Mouse (Mus musculus) gastrocnemius, postnatal 14 days (tissue): ENCODE data around the gene R3hdm1. TPM values are rescaled to one million over a fixed set of nuclear protein-coding genes. Genes with fewer than 3 reads are reported as not detected.
"Not testable (repeated sequence)": the region's sequence is repeated elsewhere in the genome, so short reads cannot be mapped to it uniquely, and the experiment has no call there.

Source experiments
- DNase-seq: peaks from one replicate; pipeline ENCODE4 v3.0.0; 2021; ENCODE audit warnings: mixed read lengths
- intact Hi-C: fragments of 180-260 bp; cut with DNase I; formaldehyde crosslinking; loops from one replicate; pipeline ENCODE4 v1.15.1; 2025; ENCODE audit warnings: low total_unique reads
- total RNA-seq, 2 experiments: library from RNA; stranded (reverse); gene quantifications; 2 replicates each; pipeline ENCODE4 v1.2.3; 2021

Gene R3hdm1
- total RNA-seq, 2 experiments from 2014 or later, result 44.9 to 57.4 TPM

DNA sequence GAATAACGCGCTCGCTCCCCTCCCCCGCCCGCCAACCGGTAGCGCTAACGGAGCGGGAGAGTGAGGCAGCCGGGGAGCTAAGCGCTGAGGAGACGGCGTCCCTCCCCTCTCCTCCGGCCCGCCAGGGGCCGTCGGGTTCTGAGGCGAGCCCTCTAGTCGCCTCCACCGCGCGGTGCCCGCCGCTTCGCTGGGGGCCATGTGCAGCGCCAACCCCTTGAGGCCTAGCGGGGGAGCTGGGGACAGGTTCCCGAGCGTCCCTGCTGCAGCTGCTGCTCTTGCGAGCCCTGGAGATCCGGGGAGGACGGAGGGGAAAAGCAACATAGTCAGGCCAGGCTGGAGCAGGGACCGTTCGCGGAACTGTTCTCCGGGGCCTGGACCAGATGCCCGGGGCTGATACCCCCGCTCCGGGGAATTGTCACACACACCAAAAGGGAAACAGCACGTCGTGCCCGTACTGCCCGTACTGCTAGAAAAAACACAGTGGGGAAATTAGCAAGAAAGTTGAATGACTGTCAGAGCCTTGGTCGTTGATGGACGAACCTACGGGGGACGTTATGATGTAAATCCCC is 503 bp downstream of the R3hdm1 start:
- intact Hi-C loops, result no loop called here
- no peak for DNase-seq

DNA sequence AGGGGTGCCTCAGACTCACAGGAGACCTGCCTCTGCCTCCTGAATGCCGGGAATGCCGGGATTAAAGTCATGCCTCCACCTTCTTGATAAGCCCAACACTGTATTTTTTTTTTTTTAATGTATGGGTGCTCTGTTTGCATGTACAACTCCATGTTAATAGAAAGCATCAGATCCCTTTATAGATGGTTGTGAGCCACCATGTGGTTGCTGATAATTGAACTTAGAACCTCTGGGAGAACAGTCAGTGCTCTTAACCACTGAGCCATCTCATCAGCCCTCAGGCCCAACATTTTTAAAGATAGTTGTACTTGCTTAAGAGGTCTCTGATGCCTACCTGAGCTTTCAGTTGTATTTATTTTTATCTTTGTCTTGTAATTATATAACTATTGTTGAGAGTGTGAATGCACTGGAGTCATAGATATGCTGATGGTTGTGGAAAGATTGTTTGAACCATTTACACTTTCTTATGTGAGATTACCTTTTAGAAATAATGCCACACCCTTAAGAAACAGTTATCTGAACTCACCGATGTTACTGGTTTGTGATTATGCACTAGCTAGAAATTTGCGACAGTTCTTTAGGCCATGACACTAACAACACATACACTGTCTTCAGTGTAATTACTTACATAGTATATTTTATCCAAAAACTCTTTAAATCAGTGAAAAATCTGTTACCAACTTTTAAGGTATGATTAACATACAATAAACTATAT is 18.0 kb downstream of the R3hdm1 start:
- no peak for DNase-seq
- intact Hi-C loops, result no loop called here

DNA sequence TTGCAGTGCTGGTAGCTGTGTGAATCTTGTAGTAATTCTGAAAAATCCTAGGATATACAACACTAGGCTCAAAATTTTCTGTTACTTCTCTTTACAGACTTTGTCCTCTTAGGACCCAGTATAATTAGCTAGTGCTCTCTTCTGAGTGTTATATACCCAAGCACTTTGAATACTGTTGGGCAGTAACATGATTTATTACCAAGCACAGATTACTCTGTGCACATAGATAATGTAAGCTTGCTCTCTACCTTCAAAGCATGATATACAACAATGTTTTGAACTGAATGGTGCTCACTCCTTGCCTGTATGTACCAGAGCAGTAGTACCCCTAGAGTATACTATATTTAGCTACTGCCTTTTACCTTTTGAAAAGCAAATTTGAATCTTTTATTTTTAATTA is 33.1 kb downstream of the R3hdm1 start:
- DNase-seq, intact Hi-C loops: not testable (repeated sequence)

DNA sequence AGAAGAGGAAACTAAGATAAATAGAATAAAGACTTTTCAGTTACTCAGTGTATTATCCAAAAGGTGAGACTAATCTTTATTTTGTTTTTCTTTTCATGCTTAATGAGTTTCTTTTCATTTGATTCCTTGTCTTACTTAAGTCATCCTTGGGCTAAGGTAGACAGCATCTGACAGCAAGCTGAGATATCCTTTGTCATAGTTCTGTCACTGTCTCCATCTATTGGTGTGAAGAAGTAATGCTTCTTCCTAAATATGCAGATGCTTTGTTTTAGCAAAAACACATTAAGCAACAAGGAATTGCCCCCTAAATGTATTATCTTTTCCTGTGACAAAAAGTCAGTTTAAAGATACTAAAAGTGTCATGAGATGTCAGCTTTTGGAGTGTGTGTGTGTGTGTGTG is 37.9 kb downstream of the R3hdm1 start:
- intact Hi-C loops, result loop anchor here (10.0 kb wide), 1 partner anchor 196 kb away; no protein-coding TSS in a partner anchor
- DNase-seq, result no peak

DNA sequence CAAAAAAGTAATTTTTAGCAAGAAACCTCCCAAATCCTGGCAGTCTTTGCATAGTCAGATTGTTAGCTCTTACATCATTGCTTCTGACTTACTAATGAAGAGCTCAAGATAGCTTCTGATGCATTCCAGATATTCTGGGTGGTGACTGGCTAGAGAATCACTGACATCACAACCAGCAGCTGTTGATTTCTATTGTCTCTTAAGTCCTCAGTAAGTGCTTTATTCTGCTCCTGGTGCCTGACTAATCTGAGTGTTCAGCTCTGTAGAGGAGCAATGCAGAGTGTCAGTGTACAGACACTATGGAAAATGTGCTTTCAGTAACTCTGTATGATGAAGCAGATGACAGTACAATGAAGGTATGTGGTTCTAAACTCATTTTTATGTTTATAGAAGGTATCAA is 38.6 kb downstream of the R3hdm1 start:
- intact Hi-C loops, result loop anchor here (10.0 kb wide), 1 partner anchor 197 kb away; no protein-coding TSS in a partner anchor

DNA sequence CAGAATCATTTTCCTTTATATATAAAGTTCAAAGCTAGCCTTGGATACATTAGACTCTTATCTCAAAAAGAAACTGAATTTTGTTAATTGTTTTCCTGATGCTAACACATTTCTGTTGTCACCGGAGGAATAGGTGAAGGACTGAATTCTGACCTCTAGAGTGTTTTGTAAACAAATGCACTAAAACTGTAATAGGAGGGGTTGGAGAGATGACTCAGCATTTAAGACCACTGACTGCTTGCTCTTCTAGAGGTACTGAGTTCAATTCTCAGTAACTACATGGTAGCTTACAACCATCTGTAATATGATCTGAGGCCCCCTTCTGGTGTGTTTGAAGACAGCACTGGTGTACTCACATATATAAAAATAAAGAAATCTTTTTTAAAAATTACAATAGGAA is 63.9 kb downstream of the R3hdm1 start:
- intact Hi-C loops, result no loop called here
- no peak for DNase-seq

More for the DNA sequence above, 38.6 kb downstream of the R3hdm1 start:
- no peak for DNase-seq

DNA sequence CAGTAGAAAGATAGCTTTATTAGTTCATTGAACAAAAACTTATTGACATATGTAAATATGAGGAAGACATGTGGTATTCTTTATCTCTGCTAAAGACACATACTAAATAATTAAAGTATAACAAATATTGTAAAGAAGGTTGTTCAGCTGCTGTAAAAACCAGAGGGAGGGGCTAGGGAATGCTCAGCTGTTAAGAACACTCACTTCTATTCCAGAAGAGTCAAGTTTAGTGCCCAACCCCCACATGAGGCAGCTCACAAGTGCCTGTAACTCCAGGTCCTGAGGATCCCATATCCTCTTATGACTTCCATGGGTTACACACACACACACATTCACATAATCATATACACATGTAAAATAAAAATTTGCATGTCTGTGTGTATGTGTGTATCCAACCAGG is 67.0 kb downstream of the R3hdm1 start:
- intact Hi-C loops, result no loop called here
- no peak for DNase-seq

DNA sequence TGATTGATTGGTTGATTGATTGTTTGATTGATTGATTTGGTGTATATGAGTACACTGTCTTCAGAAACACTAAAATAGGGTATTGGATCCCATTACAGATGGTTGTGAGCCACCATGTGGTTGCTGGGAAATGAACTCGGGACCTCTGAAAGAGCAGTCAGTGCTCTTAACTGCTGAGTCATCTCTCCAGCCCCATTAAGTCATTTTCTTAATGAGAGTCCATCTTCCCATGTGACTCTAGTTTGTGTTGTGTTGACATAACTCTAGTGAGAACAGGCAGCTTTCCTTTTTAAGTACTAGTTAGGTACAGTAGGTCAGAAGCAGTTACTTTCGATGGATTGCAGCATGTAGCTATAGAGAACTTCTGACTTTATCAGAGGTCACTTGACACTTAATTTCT is 88.3 kb downstream of the R3hdm1 start:
- DNase-seq, result no peak
- intact Hi-C loops, result no loop called here

DNA sequence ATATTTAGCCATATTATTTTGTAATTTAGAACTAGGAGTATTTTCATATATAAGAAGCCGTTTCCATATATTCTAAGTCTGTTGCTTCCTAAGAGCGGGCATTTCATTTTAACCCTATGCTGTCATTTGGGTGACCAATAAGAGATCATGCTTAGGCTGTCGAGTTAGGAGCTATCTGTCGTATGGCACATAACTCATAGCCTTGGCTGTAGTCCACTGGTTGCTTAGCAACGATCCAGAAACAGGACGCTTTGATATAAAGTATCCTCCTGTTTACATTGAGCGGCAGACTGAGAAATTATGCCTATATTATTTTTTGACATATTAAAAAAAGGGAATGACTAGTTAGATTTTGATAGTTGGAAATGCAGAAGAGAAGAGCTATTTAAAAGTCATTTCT is 89.3 kb downstream of the R3hdm1 start:
- intact Hi-C loops, result no loop called here
- DNase-seq, result no peak

DNA sequence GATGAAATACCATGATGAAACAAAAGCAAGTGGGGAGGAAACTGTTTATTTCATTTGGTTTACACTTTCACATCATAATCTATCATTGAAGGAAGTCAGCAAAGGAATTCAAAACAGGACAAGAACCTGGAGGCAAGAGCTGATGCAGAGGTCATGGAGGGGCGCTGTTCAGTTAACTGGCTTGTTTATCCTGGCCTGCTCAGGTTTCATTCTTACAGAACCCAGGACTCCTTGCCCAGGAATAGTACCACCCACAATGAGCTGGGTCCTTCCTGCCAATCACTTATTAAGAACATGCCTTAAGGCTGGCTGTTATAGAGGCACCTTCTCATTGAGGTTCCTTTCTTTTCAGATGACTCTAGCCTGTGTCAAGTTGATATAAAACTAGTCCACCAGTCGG is 90.9 kb downstream of the R3hdm1 start:
- DNase-seq, result no peak
- intact Hi-C loops, result no loop called here

DNA sequence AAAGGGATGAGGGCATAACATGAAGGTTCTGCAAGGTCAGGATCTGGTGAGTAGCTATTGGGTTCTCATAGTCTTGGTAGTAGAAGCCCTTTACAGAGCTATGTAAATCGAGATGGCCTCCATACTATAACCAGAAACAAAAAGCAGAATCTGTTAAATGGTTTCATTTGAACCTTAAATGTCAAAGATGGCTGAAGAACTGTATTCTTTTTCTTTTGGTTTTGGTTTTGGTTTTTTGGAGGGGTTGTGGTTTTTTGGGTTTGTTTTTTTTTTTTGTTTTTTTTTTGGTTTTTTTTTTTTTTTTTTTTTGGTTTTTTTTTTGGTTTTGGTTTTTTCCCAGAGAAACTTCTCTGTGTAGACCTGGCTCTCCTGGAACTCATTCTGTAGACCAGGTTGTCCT is 94.3 kb downstream of the R3hdm1 start:
- intact Hi-C loops, result no loop called here
- DNase-seq, result no peak

DNA sequence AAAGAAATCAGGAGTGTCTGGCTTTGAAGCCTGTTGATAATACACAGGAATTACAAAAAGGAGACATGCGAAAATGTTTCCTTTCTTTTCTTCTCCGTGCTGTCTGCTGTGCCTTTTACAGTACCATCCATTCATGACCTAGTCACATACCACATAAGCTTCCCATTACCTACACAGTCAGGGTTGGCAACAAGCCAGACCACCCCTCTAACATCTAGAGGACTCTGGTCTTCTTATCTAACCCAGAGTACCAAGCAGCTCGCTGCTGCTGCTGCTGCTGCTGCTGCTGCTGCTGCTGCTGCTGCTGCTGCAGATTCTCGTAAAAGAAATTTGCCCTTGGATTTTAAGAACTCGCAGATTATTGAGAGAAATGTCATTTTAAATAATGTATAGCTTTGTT is 110.2 kb downstream of the R3hdm1 start:
- DNase-seq, result no peak
- intact Hi-C loops, result no loop called here

DNA sequence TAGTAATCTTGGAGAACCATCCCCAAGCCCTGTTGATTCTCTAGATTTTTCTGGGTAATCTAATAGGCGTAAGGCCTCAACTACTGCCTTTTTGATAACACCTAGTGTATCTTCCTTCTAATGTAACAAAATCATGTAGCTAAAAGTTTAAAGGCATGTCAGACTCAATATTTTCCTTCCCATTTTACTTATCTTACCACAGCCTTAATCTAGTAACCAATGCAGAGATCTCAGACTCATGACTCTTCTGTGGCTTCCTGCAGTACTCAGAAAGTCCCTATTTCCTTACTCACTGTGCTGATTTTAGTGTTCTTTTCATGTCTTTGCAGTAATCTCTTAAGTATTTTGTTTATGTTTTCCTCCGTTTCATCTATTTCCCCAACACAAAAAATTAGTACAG is 118.8 kb downstream of the R3hdm1 start:
- no peak for DNase-seq
- intact Hi-C loops, result no loop called here

DNA sequence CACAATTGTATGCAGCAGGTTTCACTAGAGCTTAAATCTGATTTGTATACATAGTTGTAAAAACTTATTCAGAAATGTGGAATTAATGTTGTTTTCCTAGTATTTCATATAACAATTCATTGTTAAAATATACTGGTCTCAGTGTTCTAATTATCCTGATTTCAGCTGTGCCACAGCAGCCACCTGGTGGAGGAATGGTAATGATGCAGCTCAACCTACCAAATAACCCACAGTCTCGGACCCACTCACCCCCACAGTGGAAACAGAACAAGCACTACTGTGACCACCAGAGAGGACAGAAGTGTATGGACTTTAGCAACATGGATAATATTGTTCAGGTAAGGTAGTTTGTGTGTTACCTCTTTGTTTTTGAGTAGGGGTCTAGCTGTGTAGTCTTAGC is 120.2 kb downstream of the R3hdm1 start:
- DNase-seq, result no peak
- intact Hi-C loops, result no loop called here

DNA sequence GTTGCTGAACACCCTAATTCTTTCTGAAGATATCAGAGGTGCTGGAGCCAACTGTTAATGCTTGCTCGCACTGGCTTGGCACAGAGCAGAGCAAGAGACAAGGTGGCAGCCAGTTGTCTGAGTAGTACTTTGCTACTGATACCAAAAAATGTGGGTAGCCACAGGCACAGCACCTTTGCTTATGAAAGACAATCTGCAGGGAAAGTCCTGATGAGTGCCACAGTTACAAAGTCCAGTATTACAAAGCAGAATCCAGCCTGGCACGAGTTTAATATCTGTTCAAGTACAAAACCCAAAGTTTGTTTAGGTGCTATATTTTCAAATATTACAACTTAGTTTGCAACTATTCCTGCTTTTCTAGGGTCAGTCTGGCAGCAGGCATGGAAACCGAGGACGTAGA is 132.1 kb downstream of the R3hdm1 start:
- DNase-seq, result no peak
- intact Hi-C loops, result no loop called here

DNA sequence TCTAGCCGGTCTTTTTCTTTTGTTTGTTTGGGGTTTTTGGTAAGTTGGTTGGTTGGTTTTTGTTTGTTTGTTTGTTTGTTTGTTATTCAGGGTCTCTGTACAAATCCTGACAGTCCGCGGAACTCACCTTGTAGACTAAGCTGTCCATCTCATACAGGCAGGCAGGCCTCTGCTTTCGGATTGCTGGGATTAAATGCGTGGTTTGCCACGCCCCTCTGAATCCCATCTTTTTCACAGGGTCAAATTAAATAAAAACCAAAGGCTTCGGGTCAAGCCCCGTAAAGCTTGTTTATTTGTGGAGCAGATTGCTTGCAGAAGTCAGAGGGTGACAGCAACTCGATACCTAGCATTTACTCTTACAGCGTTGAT is 140.5 kb downstream of the R3hdm1 start, which contains the start of gene Ubxn4:
Ubxn4 (plus strand) TSS at position 338 of the 369 bp plus-strand sequence.
- DNase-seq, result no peak
- intact Hi-C loops, result no loop called here

DNA sequence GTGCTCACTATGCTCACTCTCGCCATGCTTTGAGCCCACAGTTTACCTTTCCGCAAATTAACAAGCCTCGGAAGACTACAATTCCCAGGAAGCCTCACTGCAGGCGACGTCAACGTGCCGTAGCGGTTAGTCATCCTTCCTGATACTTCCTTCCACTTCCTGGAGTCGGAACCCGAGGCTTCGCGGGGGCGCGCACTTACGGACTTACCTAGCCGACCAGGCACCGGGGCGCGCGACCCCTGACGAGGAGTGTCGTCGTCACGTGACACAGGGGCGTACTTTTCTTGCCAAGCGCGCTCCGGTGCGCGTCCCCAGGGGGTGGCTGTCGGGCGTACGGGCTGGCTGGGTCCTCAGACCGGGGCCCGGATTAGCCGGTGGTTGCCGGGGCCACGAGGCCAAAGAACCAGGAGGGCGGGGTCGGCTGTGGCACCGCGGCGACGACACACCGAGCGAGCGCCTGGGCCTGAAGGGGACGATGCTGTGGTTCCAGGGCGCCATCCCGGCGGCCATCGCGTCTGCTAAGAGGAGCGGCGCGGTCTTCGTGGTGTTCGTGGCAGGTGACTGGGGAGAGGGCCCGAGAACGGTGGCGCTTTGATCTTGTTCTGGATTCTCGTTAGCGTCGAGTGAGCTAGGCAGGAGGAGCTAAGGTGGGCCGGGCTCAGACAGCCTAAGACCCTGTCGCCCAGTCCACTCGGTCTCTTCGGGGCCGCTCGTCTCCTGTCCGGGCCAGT is 141.1 kb downstream of the R3hdm1 start:
- peak; percentile 94 for DNase-seq
- intact Hi-C loops, result no loop called here

DNA sequence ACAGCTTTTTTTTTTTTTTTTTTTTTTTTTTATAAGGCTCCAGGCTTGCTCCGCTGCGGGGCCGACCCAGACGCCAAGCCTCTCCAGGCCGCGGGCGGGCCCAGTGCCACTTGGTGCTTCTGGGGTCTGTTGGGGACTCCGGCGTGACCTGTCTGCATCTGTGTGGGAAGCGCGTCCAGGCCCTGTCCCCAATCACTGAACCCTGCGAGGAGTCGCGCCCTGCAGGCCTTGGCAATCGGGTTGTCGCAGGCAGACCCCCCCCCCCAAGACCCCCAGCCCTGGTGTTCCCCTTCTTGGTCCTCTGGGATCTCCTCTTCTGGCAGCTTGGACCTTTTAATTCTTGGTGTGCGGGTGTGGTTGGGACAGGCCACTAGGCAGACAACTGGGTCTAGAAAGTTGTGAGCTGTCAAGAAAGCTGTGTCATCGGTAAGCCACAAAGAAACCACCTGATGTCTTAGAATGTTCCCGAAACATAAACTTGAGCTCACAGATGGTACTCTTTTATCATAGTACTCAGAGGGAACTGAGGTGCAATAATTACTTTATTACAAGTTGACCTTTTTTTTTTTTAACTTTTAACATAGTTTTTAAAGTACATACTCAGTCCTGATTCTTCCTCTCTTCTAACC is 141.7 kb downstream of the R3hdm1 start:
- intact Hi-C loops, result no loop called here
- peak; percentile 38 for DNase-seq

DNA sequence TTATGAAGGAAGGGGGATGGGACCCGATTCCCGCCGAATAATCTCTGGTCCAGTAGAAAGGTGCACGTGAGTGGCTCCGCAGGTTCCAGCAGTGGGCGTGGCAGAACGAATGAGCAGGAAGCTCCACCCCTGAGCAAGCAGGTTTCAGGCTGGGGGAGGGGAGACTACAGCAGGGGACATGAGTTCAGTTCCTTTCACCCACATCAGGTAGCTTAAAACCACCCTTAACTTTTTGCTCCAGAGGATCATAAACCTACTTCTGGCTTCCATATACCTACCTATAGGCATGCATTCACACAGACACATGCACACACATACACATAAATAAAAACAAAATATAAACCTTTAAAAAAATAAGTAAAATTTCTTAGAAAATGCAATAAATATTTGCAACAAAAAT is 164.0 kb downstream of the R3hdm1 start:
- intact Hi-C loops, DNase-seq: not testable (repeated sequence)

DNA sequence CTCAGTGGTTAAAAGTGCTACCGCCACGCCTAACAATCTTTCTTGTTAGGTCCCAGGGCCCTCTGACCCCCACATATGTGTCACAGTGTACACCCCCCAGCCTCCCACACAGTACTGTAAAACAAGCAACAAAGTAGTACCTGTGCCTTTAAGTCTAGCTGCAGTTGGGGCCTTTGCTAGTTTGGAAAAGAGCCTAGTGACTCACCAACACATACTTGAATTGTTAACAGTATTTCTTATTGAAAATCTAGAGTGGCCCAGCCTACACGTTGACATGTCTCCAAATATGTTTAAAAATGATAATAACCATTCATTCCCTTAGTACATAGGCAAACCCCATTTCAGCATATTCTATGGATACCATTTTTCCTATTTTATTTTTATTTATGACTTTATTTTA is 167.6 kb downstream of the R3hdm1 start:
- DNase-seq, result no peak
- intact Hi-C loops, result no loop called here
